Mouse (Mus musculus): ENCODE data around the gene Nln. TPM values are rescaled to one million over a fixed set of nuclear protein-coding genes. Genes with fewer than 3 reads are reported as not detected.

The Nln gene
- total and polyA plus RNA-seq, 3 experiments, result 38.5 to 76.5 (median 51.2) TPM

- in situ Hi-C loops (cut with MboI; ENCODE audit: low pct_ligation_motif_present, low pct_unique_long_range_greater_than_20kb, low sequenced_read_pairs), result no loop called here
- Histone ChIP-seq H3K27me3 (replicated peaks) (no peaks in the 10 kb centered on the region), H3K9ac (ENCODE audit: insufficient read depth, low read depth) (no peak overlapping the region), H3K4me1 (ENCODE audit: control insufficient read depth in 1 of 2, insufficient read depth in 2 of 2) (peaks cover 0 to 11% of the 10 kb centered on the region in 2 experiments; a peak in 1 of 4 replicates), H3K9me3 (replicated peaks; ENCODE audit: low read length) (no peaks in the 10 kb centered on the region), H3K27ac (ENCODE audit: insufficient read depth, low read depth) (no peak overlapping the region), H3K79me2 (replicated peaks; ENCODE audit: control insufficient read depth, extremely low read depth, insufficient read depth, poor library complexity, severe bottlenecking) (no peaks in the 10 kb centered on the region), H3K36me3 (replicated peaks in 1 of 2; ENCODE audit: control insufficient read depth in 1 of 2, insufficient read depth in 1 of 2, low read length in 1 of 2) (peaks cover 1 to 7% of the 10 kb centered on the region in 2 experiments), H3K4me2 (ENCODE audit: insufficient read depth, low read depth, poor library complexity, severe bottlenecking) (no peak overlapping the region), H3K4me3 (replicated peaks in 1 of 3; ENCODE audit: low read depth in 2 of 3, low read length in 2 of 3, poor library complexity in 1 of 3) (no peak overlapping the region)
- DNase-seq (ENCODE audit: extremely low read depth), result no peak
- TF ChIP-seq UBTF (IDR thresholded peaks at IDR 0.05; ENCODE audit: low read depth, low read length) (no peak), TBP (conservative IDR thresholded peaks at IDR 0.05; ENCODE audit: low read depth, low read length) (no peak), HCFC1 (IDR thresholded peaks at IDR 0.05; ENCODE audit: low read depth, low read length) (no peak), E2F4 (IDR thresholded peaks at IDR 0.05; ENCODE audit: insufficient replicate concordance, low read depth, low read length) (no peak), ZNF384 (IDR thresholded peaks at IDR 0.05; ENCODE audit: low read depth, low read length) (no peak)
- dilution Hi-C loops (cut with MboI; ENCODE audit: extremely low pct_ligation_motif_present, extremely low pct_unique_long_range_greater_than_20kb, low sequenced_read_pairs), result no loop called here
These were observed 97.1 kb downstream of the Nln start for GRCm38 (mm10) chr13:104012214-104012833.

- H3K4me2 ChIP-seq (ENCODE audit: insufficient read depth, low read depth, poor library complexity, severe bottlenecking), result no peak overlapping the region
- peaks cover 0 to 11% of the 10 kb centered on the region in 2 experiments; a peak in 1 of 4 replicates for H3K4me1 ChIP-seq (ENCODE audit: control insufficient read depth in 1 of 2, insufficient read depth in 2 of 2)
- no peaks in the 10 kb centered on the region for H3K27me3 ChIP-seq (replicated peaks)
- H3K36me3 ChIP-seq (replicated peaks in 1 of 2; ENCODE audit: control insufficient read depth in 1 of 2, insufficient read depth in 1 of 2, low read length in 1 of 2), result no peaks in the 10 kb centered on the region
- DNase-seq (ENCODE audit: extremely low read depth), result no peak
- no peak overlapping the region for H3K9ac ChIP-seq (ENCODE audit: insufficient read depth, low read depth)
- no peaks in the 10 kb centered on the region for H3K9me3 ChIP-seq (replicated peaks; ENCODE audit: low read length)
- H3K27ac ChIP-seq (ENCODE audit: insufficient read depth, low read depth), result no peak overlapping the region
- in situ Hi-C loops (cut with MboI; ENCODE audit: low pct_ligation_motif_present, low pct_unique_long_range_greater_than_20kb, low sequenced_read_pairs), result no loop called here
- dilution Hi-C loops (cut with MboI; ENCODE audit: extremely low pct_ligation_motif_present, extremely low pct_unique_long_range_greater_than_20kb, low sequenced_read_pairs), result no loop called here
- H3K4me3 ChIP-seq (replicated peaks in 1 of 3; ENCODE audit: low read depth in 2 of 3, low read length in 2 of 3, poor library complexity in 1 of 3), result no peak overlapping the region
- TF ChIP-seq CHD2 (IDR thresholded peaks at IDR 0.05; ENCODE audit: low read length) (no peak), UBTF (IDR thresholded peaks at IDR 0.05; ENCODE audit: low read depth, low read length) (no peak), JUND (conservative IDR thresholded peaks at IDR 0.05; ENCODE audit: low read depth, low read length) (no peak), MAZ (IDR thresholded peaks at IDR 0.05; ENCODE audit: low read depth, low read length) (no peak), GABPA (IDR thresholded peaks at IDR 0.05; ENCODE audit: insufficient replicate concordance, low read depth, low read length) (no peak), PAX5 (IDR thresholded peaks at IDR 0.05; ENCODE audit: low read length) (no peak), TBP (conservative IDR thresholded peaks at IDR 0.05; ENCODE audit: low read depth, low read length) (no peak), MYC (IDR thresholded peaks at IDR 0.05; ENCODE audit: low read depth, low read length) (no peak), POLR2A (IDR thresholded peaks at IDR 0.05; ENCODE audit: low read depth, low read length) (no peak)
- H3K79me2 ChIP-seq (replicated peaks; ENCODE audit: control insufficient read depth, extremely low read depth, insufficient read depth, poor library complexity, severe bottlenecking), result no peaks in the 10 kb centered on the region
These were observed 98.1 kb downstream of the Nln start for GRCm38 (mm10) chr13:104011289-104011688.

GRCm38 (mm10) chr13:104005231-104005845 lies 104.1 kb downstream of the Nln start:
- Histone ChIP-seq H3K4me3 (replicated peaks in 1 of 3; ENCODE audit: low read depth in 2 of 3, low read length in 2 of 3, poor library complexity in 1 of 3) (no peak overlapping the region), H3K27me3 (replicated peaks) (no peaks in the 10 kb centered on the region), H3K27ac (ENCODE audit: insufficient read depth, low read depth) (no peak overlapping the region), H3K9me3 (replicated peaks; ENCODE audit: low read length) (no peaks in the 10 kb centered on the region), H3K4me1 (ENCODE audit: control insufficient read depth in 1 of 2, insufficient read depth in 2 of 2) (no peaks in the 10 kb centered on the region), H3K79me2 (replicated peaks; ENCODE audit: control insufficient read depth, extremely low read depth, insufficient read depth, poor library complexity, severe bottlenecking) (no peaks in the 10 kb centered on the region), H3K9ac (ENCODE audit: insufficient read depth, low read depth) (no peak overlapping the region), H3K36me3 (replicated peaks in 1 of 2; ENCODE audit: control insufficient read depth in 1 of 2, insufficient read depth in 1 of 2, low read length in 1 of 2) (no peaks in the 10 kb centered on the region), H3K4me2 (ENCODE audit: insufficient read depth, low read depth, poor library complexity, severe bottlenecking) (no peak overlapping the region)
- dilution Hi-C loops (cut with MboI; ENCODE audit: extremely low pct_ligation_motif_present, extremely low pct_unique_long_range_greater_than_20kb, low sequenced_read_pairs), result no loop called here
- no peak for DNase-seq (ENCODE audit: extremely low read depth)
- TF ChIP-seq ZKSCAN1 (IDR thresholded peaks at IDR 0.05; ENCODE audit: borderline replicate concordance, low read depth, low read length) (no peak), ZC3H11A (IDR thresholded peaks at IDR 0.05; ENCODE audit: low read depth, low read length) (no peak), TCF12 (IDR thresholded peaks at IDR 0.05; ENCODE audit: low read depth, low read length) (no peak)
- in situ Hi-C loops (cut with MboI; ENCODE audit: low pct_ligation_motif_present, low pct_unique_long_range_greater_than_20kb, low sequenced_read_pairs), result no loop called here

Measured in CH12.LX (cell line).